Mouse (Mus musculus) lung, postnatal 0 days (tissue): ENCODE results near the gene Bud31. TPM values are rescaled to one million over a fixed set of nuclear protein-coding genes. Genes with fewer than 3 reads are reported as not detected.

ENCODE experiments used
- ATAC-seq: fragments of 200-750 bp; cut with Nextera tagmentation; 2 replicates; pipeline ENCODE4 v1.8.0; 2017; ENCODE audit warnings: moderate library complexity
- DNase-seq: peaks from one replicate; pipeline ENCODE4 v3.0.0-alpha.2; 2016; ENCODE audit warnings: low spot score
- H3K27ac ChIP-seq: fragments of 300-500 bp; sonication (generic); 2 replicates; pipeline ENCODE4 v1.5.1; 2014; ENCODE audit warnings: antibody characterized with exemption, mild to moderate bottlenecking, low read length, mixed read lengths
- H3K27me3 ChIP-seq: fragments of 300-500 bp; sonication (generic); replicated peaks from 2 replicates; pipeline ENCODE4 v1.6.1; 2014; ENCODE audit warnings: low read length, mixed read lengths; ENCODE audit not compliant: insufficient read depth
- H3K36me3 ChIP-seq: fragments of 300-500 bp; sonication (generic); 2 replicates; pipeline ENCODE4 v1.6.1; 2014; ENCODE audit warnings: low read length, mixed read lengths; ENCODE audit not compliant: insufficient read depth
- H3K4me1 ChIP-seq: fragments of 300-500 bp; sonication (generic); 2 replicates; pipeline ENCODE4 v1.6.1; 2014; ENCODE audit warnings: antibody characterized with exemption, low read depth, low read length, mixed read lengths; ENCODE audit not compliant: insufficient read depth
- H3K4me2 ChIP-seq: fragments of 300-500 bp; sonication (generic); replicated peaks from 2 replicates; pipeline ENCODE4 v1.6.1; 2014; ENCODE audit warnings: low read depth, mild to moderate bottlenecking, low read length, moderate library complexity, mixed read lengths
- H3K4me3 ChIP-seq: fragments of 300-500 bp; sonication (generic); 2 replicates; pipeline ENCODE4 v1.5.1; 2014; ENCODE audit warnings: low read depth, low read length
- H3K9ac ChIP-seq: fragments of 300-500 bp; sonication (generic); replicated peaks from 2 replicates; pipeline ENCODE4 v1.6.1; 2014; ENCODE audit warnings: low read depth, mild to moderate bottlenecking
- H3K9me3 ChIP-seq: fragments of 300-500 bp; sonication (generic); 2 replicates; pipeline ENCODE4 v1.6.1; 2016; ENCODE audit warnings: low read length, mixed read lengths
- CTCF ChIP-seq: IDR thresholded peaks from 2 replicates; pipeline ENCODE4 v1.5.1; 2016; ENCODE audit warnings: antibody characterized with exemption, mild to moderate bottlenecking
- EP300 ChIP-seq: IDR thresholded peaks from 2 replicates; pipeline ENCODE4 v1.6.1; 2016; ENCODE audit warnings: antibody characterized with exemption, mild to moderate bottlenecking, control low read depth
- WGBS: fragments of 180-500 bp; shearing (Covaris S2); extraction: QIAGEN DNeasy Blood & Tissue Kit; methylation state at CpG from one replicate; pipeline ENCODE4 v1.1.7; 2014; 5-methylcytosine and 5-hydroxymethylcytosine counted together
- polyA plus RNA-seq: library from polyadenylated mRNA; unstranded; fragments of >200 nt; fragmentation: Nextera tagmentation; extraction: Ambion mirVana; gene quantifications from 2 replicates; pipeline ENCODE4 v1.2.1, GENCODE M21; 2015

Gene Bud31
- polyA plus RNA-seq, 1 experiment from 2014 or later, result 152 TPM

DNA sequence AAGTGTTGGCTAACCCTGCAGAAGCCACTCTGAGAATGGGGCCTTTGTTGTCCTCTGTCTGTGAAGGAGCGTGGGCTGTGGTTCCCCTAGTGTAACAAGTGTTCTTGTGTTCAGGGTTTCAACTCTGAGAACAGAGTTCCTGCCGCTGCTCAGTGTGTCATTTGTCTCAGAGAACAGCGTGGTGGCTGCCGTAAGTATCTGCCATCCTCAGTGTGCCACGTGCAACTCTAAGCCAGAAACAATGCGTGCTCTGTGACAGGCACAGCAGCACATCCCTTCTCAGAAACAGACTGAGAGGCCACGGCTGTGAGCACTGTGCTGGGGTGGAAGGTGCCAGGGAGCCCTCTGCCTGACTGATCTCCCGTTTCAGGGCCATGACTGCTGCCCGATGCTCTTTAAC is 35.8 kb upstream of the Bud31 start:
- Histone ChIP-seq H3K36me3 (peaks cover 59% of the 10 kb centered on the region), H3K9me3 (no peaks in the 10 kb centered on the region), H3K27ac (no peak overlapping the region), H3K9ac (no peak overlapping the region), H3K4me1 (no peaks in the 10 kb centered on the region), H3K4me2 (no peak overlapping the region), H3K27me3 (no peaks in the 10 kb centered on the region), H3K4me3 (no peak overlapping the region)
- ATAC-seq, result no peak
- WGBS, result 67% methylated on average over 9 of the region's 9 CpGs
- DNase-seq, result no peak
- TF ChIP-seq EP300, result no peak
- no peak for TF ChIP-seq CTCF

DNA sequence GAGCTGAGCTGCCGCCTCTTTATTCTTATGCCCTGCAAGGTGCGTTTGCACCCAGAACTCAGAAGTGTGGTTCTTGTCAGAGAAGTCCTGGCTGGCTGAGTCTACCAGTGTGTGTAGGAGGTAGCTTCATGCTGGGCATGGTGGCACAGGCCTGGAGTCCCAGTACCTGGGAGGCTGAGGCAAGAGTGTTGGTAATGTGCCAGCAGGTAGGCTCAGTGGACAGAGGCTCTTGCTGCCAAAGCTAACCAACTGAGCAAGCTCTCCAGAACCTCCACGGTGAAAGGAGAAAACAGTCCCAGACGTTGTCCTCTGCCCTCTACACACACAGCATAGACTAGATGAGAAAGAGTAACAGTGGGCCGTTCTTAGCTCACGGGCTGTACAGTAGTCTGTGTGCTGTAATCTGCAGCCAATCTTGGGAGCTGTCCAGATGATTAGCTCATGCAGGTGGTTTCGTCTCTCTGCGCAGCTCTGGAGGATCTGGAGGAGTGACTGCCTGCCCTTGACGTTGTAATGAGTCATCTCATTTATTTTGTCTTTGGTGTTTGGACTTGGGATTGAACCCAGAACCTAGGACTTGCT is 34.4 kb upstream of the Bud31 start:
- ATAC-seq, result no peak
- Histone ChIP-seq H3K27ac (no peak overlapping the region), H3K9ac (no peak overlapping the region), H3K9me3 (no peaks in the 10 kb centered on the region), H3K4me2 (no peak overlapping the region), H3K4me3 (no peak overlapping the region), H3K27me3 (no peaks in the 10 kb centered on the region), H3K36me3 (peaks cover 50% of the 10 kb centered on the region), H3K4me1 (no peaks in the 10 kb centered on the region)
- TF ChIP-seq EP300 (no peak), CTCF (no peak)
- no peak for DNase-seq
- 81% methylated on average over 9 of the region's 9 CpGs for WGBS

DNA sequence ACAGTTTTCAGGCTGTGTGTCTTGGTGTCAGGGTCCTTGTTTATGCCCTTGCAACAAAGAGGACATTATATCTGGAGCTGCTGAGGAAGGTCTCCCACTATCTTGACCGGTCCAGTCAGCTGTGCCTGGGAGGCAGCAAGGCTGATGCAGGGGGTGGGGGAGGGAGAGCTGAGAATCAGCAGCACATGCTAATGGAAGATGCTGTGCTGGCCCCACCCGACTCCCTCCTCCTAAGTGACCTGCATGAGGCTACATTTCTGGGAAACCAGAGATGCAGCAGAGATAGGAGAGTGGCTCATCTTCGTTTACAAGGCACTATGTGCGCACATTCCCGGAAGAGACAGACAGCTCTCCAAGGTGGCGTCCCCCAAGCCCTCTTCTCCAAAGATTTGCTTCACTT is 29.8 kb upstream of the Bud31 start:
- H3K9ac ChIP-seq, result no peak overlapping the region
- H3K27ac ChIP-seq, result no peak overlapping the region
- TF ChIP-seq CTCF (no peak), EP300 (no peak)
- H3K4me2 ChIP-seq, result no peak overlapping the region
- H3K36me3 ChIP-seq, result peaks cover 31% of the 10 kb centered on the region
- H3K27me3 ChIP-seq, result no peaks in the 10 kb centered on the region
- ATAC-seq (no peak), DNase-seq (no peak)
- WGBS, result 84% methylated on average over 6 of the region's 6 CpGs
- no peaks in the 10 kb centered on the region for H3K9me3 ChIP-seq
- H3K4me3 ChIP-seq, result no peak overlapping the region
- no peaks in the 10 kb centered on the region for H3K4me1 ChIP-seq

DNA sequence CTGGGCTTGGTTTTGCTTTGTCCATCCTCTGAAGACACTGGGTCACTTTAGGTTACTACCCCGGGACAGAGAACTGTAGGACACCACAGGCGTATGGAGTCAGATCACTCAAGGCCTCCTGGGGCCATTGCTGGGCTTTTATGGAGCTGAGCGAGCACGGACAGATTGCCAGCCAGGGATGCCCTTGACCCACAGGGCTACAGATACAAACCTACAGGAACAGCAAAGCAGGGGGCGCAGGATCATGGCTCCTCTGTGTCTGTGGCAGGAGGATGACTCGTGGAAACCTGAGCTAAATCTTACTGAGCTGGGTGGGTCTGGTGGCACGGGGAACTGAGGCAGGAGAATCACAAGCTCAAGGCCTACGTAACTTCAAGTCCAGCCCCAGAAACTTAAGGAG is 27.6 kb upstream of the Bud31 start:
- no peak overlapping the region for H3K27ac ChIP-seq
- 81% methylated on average over 8 of the region's 8 CpGs for WGBS
- no peaks in the 10 kb centered on the region; the same call in 1 of the 2 replicates for H3K4me1 ChIP-seq
- no peak overlapping the region for H3K9ac ChIP-seq
- TF ChIP-seq EP300 (no peak), CTCF (no peak)
- no peaks in the 10 kb centered on the region for H3K9me3 ChIP-seq
- DNase-seq, result no peak
- H3K4me3 ChIP-seq, result no peak overlapping the region
- ATAC-seq, result no peak
- no peaks in the 10 kb centered on the region for H3K27me3 ChIP-seq
- peaks cover 18% of the 10 kb centered on the region; the same call in 1 of the 2 replicates for H3K36me3 ChIP-seq
- no peak overlapping the region for H3K4me2 ChIP-seq

DNA sequence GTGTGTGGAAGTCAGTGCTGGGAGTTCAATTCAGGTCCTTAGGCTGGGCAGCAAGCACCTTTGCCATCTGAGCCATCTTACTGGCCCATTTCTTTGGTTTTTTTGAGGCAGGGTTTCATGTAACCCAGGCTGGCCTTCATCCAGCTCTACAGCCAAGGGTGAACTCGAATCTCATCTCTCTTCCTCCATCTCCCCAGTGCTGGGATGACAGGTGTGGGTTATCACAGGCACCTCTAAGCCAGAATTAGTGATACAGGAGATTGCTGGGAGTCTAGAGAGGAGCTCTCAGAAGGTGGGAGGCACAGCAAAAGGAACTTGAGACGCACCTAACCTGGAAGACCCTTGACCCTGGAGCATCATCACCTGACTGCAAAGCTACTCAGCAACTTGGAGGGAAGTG is 26.7 kb upstream of the Bud31 start:
- H3K4me1 ChIP-seq, result peaks cover 3% of the 10 kb centered on the region; the same call in 1 of the 2 replicates
- H3K9ac ChIP-seq, result no peak overlapping the region
- H3K9me3 ChIP-seq, result no peaks in the 10 kb centered on the region
- ATAC-seq (no peak), DNase-seq (no peak)
- H3K4me2 ChIP-seq, result peak overlapping the region; percentile 81
- no peaks in the 10 kb centered on the region for H3K27me3 ChIP-seq
- 16% methylated on average over 2 of the region's 2 CpGs for WGBS
- H3K4me3 ChIP-seq, result peak overlapping the region; percentile 84; the same call in 1 of the 2 replicates
- TF ChIP-seq CTCF (no peak), EP300 (no peak)
- no peak overlapping the region for H3K27ac ChIP-seq
- H3K36me3 ChIP-seq, result peaks cover 10% of the 10 kb centered on the region; the same call in 1 of the 2 replicates

DNA sequence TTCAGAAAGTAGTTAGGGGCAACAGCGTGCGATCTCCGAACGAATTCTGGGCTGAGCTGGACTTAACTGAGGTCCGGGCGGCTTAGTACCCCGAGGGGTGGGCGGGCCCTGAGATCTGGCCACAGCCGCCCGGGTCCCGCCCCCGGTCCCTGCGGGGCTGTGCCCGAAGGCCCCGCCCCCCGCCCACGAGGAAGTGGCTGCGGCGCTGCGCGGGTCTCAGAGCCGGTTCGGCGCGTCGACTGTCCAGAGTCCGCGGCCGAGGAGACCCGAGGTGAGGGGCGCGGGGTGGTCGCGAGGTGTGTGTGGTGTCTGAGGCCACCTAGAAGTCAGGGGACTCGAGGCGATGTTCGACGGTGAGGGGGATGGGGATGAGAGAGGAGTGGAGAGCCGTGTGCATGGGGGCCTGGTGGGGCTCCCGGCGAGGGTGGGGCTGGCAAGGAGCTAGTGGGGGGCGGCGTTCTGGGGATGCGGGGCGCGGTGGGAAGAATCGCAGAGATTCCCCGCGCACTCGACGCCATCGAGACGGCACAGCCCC is 26.0 kb upstream of the Bud31 start, which contains the start of gene Arpc1b:
TSS of gene Arpc1b (plus strand) at position 145 of the 535 bp plus-strand sequence.
- peak within 1 kb of the TSS; percentile 69 for H3K9ac ChIP-seq
- under 1% methylated on average over 37 of the region's 53 CpGs for WGBS

More for the DNA sequence above, 26.0 kb upstream of the Bud31 start, which contains the start of gene Arpc1b:
- H3K27me3 ChIP-seq, result no peaks in the 10 kb centered on the region
- TF ChIP-seq EP300 (no peak), CTCF (no peak)
- DNase-seq, result peak; percentile 90
- H3K4me3 ChIP-seq, result peak within 1 kb of the TSS; percentile 84
- H3K4me1 ChIP-seq, result peaks cover 3% of the 10 kb centered on the region; the same call in 1 of the 2 replicates
- peak within 1 kb of the TSS; percentile 88 for H3K27ac ChIP-seq
- H3K4me2 ChIP-seq, result peak within 1 kb of the TSS; percentile 81
- no peaks in the 10 kb centered on the region for H3K9me3 ChIP-seq
- peak; percentile 84 for ATAC-seq
- H3K36me3 ChIP-seq, result peaks cover 5% of the 10 kb centered on the region; the same call in 1 of the 2 replicates
